Mouse (Mus musculus): ENCODE results near the gene Rbm38. TPM values are rescaled to one million over a fixed set of nuclear protein-coding genes. Genes with fewer than 3 reads are reported as not detected.

Rbm38 gene
- total and polyA plus RNA-seq, 3 experiments, result 14.4 to 85.4 (median 19.4) TPM

GRCm38 (mm10) chr2:173040803-173041202 is 20.5 kb downstream of the Rbm38 start:
- Histone ChIP-seq H3K9ac (ENCODE audit: insufficient read depth, low read depth) (no peak overlapping the region), H3K27me3 (replicated peaks) (no peaks in the 10 kb centered on the region), H3K4me3 (replicated peaks in 1 of 3; ENCODE audit: low read depth in 2 of 3, low read length in 2 of 3, poor library complexity in 1 of 3) (no peak overlapping the region), H3K9me3 (replicated peaks; ENCODE audit: low read length) (no peaks in the 10 kb centered on the region), H3K4me2 (ENCODE audit: insufficient read depth, low read depth, poor library complexity, severe bottlenecking) (no peak overlapping the region), H3K36me3 (replicated peaks in 1 of 2; ENCODE audit: control insufficient read depth in 1 of 2, insufficient read depth in 1 of 2, low read length in 1 of 2) (peaks cover 0 to 23% of the 10 kb centered on the region in 2 experiments), H3K27ac (ENCODE audit: insufficient read depth, low read depth) (no peak overlapping the region), H3K79me2 (replicated peaks; ENCODE audit: control insufficient read depth, extremely low read depth, insufficient read depth, poor library complexity, severe bottlenecking) (no peaks in the 10 kb centered on the region), H3K4me1 (ENCODE audit: control insufficient read depth in 1 of 2, insufficient read depth in 2 of 2) (peaks cover 0 to 29% of the 10 kb centered on the region in 2 experiments; a peak in 2 of 4 replicates)
- DNase-seq (ENCODE audit: extremely low read depth), result no peak
- in situ Hi-C loops (cut with MboI; ENCODE audit: low pct_ligation_motif_present, low pct_unique_long_range_greater_than_20kb, low sequenced_read_pairs) (no loop called here), dilution Hi-C loops (cut with MboI; ENCODE audit: extremely low pct_ligation_motif_present, extremely low pct_unique_long_range_greater_than_20kb, low sequenced_read_pairs) (no loop called here)
- no peak for TF ChIP-seq BHLHE40 (IDR thresholded peaks at IDR 0.05; ENCODE audit: low read depth, low read length)
- no peak for TF ChIP-seq SMC3 (IDR thresholded peaks at IDR 0.05; ENCODE audit: low read depth, low read length)
- TF ChIP-seq CHD1 (IDR thresholded peaks at IDR 0.05; ENCODE audit: low read depth, low read length), result no peak
- TF ChIP-seq ZMIZ1 (IDR thresholded peaks at IDR 0.05; ENCODE audit: low read depth, low read length), result no peak
- no peak for TF ChIP-seq ELF1 (IDR thresholded peaks at IDR 0.05; ENCODE audit: low read depth, low read length)
- TF ChIP-seq JUN (IDR thresholded peaks at IDR 0.05; ENCODE audit: insufficient read depth, low read depth, low read length), result no peak
- TF ChIP-seq PAX5 (IDR thresholded peaks at IDR 0.05; ENCODE audit: low read length), result no peak
- TF ChIP-seq USF2 (conservative IDR thresholded peaks at IDR 0.05; ENCODE audit: low read depth, low read length), result no peak
- TF ChIP-seq MAZ (IDR thresholded peaks at IDR 0.05; ENCODE audit: low read depth, low read length), result no peak
- no peak for TF ChIP-seq ZC3H11A (IDR thresholded peaks at IDR 0.05; ENCODE audit: low read depth, low read length)
- no peak for TF ChIP-seq MXI1 (IDR thresholded peaks at IDR 0.05; ENCODE audit: low read depth, low read length)
- TF ChIP-seq MAX (IDR thresholded peaks at IDR 0.05; ENCODE audit: low read length), result no peak
- TF ChIP-seq POLR2AphosphoS2 (IDR thresholded peaks at IDR 0.05; ENCODE audit: low read depth, low read length), result no peak
- TF ChIP-seq RCOR1 (conservative IDR thresholded peaks at IDR 0.05; ENCODE audit: low read depth, low read length), result no peak
- no peak for TF ChIP-seq E2F4 (IDR thresholded peaks at IDR 0.05; ENCODE audit: insufficient replicate concordance, low read depth, low read length)

GRCm38 (mm10) chr2:173041242-173041641 is 20.9 kb downstream of the Rbm38 start:
- peaks cover 2 to 29% of the 10 kb centered on the region in 2 experiments for H3K4me1 ChIP-seq (ENCODE audit: control insufficient read depth in 1 of 2, insufficient read depth in 2 of 2)
- no peaks in the 10 kb centered on the region for H3K27me3 ChIP-seq (replicated peaks)
- H3K36me3 ChIP-seq (replicated peaks in 1 of 2; ENCODE audit: control insufficient read depth in 1 of 2, insufficient read depth in 1 of 2, low read length in 1 of 2), result peaks cover 0 to 19% of the 10 kb centered on the region in 2 experiments
- H3K4me3 ChIP-seq (replicated peaks in 1 of 3; ENCODE audit: low read depth in 2 of 3, low read length in 2 of 3, poor library complexity in 1 of 3), result no peak overlapping the region
- no peak for DNase-seq (ENCODE audit: extremely low read depth)
- no peaks in the 10 kb centered on the region for H3K79me2 ChIP-seq (replicated peaks; ENCODE audit: control insufficient read depth, extremely low read depth, insufficient read depth, poor library complexity, severe bottlenecking)
- H3K27ac ChIP-seq (ENCODE audit: insufficient read depth, low read depth), result no peak overlapping the region
- no peak overlapping the region for H3K9ac ChIP-seq (ENCODE audit: insufficient read depth, low read depth)
- TF ChIP-seq UBTF (IDR thresholded peaks at IDR 0.05; ENCODE audit: low read depth, low read length) (no peak), ELF1 (IDR thresholded peaks at IDR 0.05; ENCODE audit: low read depth, low read length) (no peak), RAD21 (IDR thresholded peaks at IDR 0.05; ENCODE audit: low read depth, low read length) (no peak), TCF12 (IDR thresholded peaks at IDR 0.05; ENCODE audit: low read depth, low read length) (no peak), MXI1 (IDR thresholded peaks at IDR 0.05; ENCODE audit: low read depth, low read length) (no peak)
- in situ Hi-C loops (cut with MboI; ENCODE audit: low pct_ligation_motif_present, low pct_unique_long_range_greater_than_20kb, low sequenced_read_pairs) (no loop called here), dilution Hi-C loops (cut with MboI; ENCODE audit: extremely low pct_ligation_motif_present, extremely low pct_unique_long_range_greater_than_20kb, low sequenced_read_pairs) (no loop called here)
- no peaks in the 10 kb centered on the region for H3K9me3 ChIP-seq (replicated peaks; ENCODE audit: low read length)
- H3K4me2 ChIP-seq (ENCODE audit: insufficient read depth, low read depth, poor library complexity, severe bottlenecking), result no peak overlapping the region
